Mouse (Mus musculus) kidney, postnatal 14 days (tissue): ENCODE data around the gene Arhgef3.

ENCODE experiments used
- DNase-seq: peaks from one replicate; pipeline ENCODE4 v3.0.0; 2022; ENCODE audit warnings: mixed read lengths

Gene Arhgef3

DNA sequence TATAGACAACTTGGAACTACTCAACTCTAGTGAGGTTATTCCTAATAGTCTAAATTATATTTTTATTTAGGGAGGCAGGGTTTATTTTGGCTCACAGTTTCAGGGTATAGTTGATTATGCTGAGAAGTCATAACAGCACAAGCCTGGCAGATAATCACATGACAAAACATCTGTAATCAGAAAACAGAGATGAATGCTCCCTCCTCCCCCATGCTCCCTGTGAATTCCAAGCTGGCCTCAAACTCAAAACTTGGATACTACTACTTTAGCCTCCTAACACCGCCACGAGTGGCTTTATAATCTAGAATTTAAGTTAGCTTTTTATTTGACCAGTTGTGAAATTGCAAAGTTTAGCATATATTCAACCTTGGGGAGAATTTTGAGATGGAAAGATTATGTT, 317.4 kb downstream of the Arhgef3 start:
- DNase-seq: no peak

DNA sequence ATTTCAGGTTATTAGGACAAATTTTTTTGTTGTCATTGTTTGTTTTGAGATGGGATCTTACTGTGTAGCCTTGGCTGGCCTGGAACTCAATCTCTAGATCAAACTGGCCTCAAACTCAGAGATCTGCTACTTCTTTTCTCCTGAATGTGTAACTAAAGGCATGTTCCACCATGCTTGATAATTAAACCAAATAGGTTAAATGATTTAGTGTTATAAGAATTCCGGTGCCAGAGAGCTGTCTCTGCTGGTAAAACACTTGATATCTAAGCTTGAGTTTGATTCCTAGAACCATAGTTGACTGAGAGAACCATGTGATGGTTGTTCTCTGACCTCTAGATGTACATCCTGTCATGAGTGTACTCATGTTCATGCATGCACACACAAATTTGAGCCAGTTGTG, 321.4 kb downstream of the Arhgef3 start:
- no peak for DNase-seq

DNA sequence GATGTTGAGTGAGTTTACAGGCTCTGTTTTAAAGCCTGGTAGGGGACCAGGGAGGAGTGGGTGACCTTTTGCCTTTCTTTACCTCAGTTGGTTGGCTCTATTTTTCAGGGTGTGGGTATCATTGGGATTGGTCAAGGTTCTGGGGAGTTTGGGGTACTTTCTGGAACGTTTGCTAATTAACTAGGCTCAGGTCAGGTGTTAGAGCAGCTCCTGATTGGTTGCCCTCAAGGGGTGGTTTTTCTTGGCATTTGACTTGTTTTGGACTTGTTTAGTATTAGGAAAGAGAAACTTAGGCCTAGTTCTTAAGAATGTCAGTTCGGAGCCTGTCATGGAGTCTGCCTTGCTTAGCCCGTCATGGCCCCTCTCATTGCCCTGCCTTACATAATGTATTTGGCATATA, 322.1 kb downstream of the Arhgef3 start:
- no peak for DNase-seq

- DNase-seq: peak; percentile 17
These were observed 326.2 kb downstream of the Arhgef3 start for GRCm38 (mm10) chr14:27440921-27441320.

DNA sequence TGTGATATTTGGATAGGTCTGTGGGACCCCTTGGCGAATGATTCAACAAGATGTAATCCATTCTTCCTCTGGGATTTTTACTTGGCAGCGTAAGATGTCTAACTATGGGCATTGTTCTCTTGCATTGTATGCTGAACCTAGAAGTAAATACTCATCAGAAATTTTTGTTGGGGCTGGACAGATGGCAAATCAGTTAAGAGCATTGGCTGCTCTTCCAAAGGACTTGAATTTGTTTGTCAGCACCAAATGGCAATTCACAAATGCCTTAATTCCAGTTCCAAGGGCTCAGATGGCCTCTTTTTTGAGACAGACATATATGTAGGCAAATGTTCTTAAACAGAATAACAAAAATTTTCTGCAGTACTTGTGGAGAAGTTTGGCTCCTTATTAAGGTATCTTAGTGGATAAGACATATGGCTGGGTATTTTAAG, 330.2 kb downstream of the Arhgef3 start:
- no peak for DNase-seq

GRCm38 (mm10) chr14:27446963-27447362, 332.3 kb downstream of the Arhgef3 start:
- DNase-seq: no peak
